Mouse (Mus musculus): ENCODE measurements around the gene Atp23. TPM values are rescaled to one million over a fixed set of nuclear protein-coding genes. Genes with fewer than 3 reads are reported as not detected.

Gene Atp23
- polyA plus RNA-seq, 1 experiment from 2014 or later, result 9.2 TPM

Other genes with a start within 250 kb of the Atp23 start
- 26.0 and 26.9 TPM in 2 replicates for gene Ctdsp2, start 77.4 kb upstream of the Atp23 start, polyA plus RNA-seq (2015; fragmentation: Nextera tagmentation; extraction: Ambion mirVana)
- gene Avil, start 99.4 kb upstream of the Atp23 start, polyA plus RNA-seq (2015; fragmentation: Nextera tagmentation; extraction: Ambion mirVana), result 0.26 and 0.45 TPM in 2 replicates
- gene Tsfm, start 129.5 kb upstream of the Atp23 start, polyA plus RNA-seq (2015; fragmentation: Nextera tagmentation; extraction: Ambion mirVana), result 67.3 and 70.6 TPM in 2 replicates
- 20.6 and 22.7 TPM in 2 replicates for gene Mettl1, start 140.1 kb upstream of the Atp23 start, polyA plus RNA-seq (2015; fragmentation: Nextera tagmentation; extraction: Ambion mirVana)
- gene Eef1akmt3, start 140.2 kb upstream of the Atp23 start, polyA plus RNA-seq (2015; fragmentation: Nextera tagmentation; extraction: Ambion mirVana), result 0.14 and 0.28 TPM in 2 replicates
- 0.11 and 0.15 TPM in 2 replicates for gene Cyp27b1, start 146.9 kb upstream of the Atp23 start, polyA plus RNA-seq (2015; fragmentation: Nextera tagmentation; extraction: Ambion mirVana)
- gene March9, start 158.8 kb upstream of the Atp23 start, polyA plus RNA-seq (2015; fragmentation: Nextera tagmentation; extraction: Ambion mirVana), result 5.6 and 7.0 TPM in 2 replicates
- gene Cdk4, start 162.2 kb upstream of the Atp23 start, polyA plus RNA-seq (2015; fragmentation: Nextera tagmentation; extraction: Ambion mirVana), result 1,729 and 1,809 TPM in 2 replicates
- gene Tspan31, start 168.9 kb upstream of the Atp23 start, polyA plus RNA-seq (2015; fragmentation: Nextera tagmentation; extraction: Ambion mirVana), result 118 and 122 TPM in 2 replicates
- gene Agap2, start 173.9 kb upstream of the Atp23 start, polyA plus RNA-seq (2015; fragmentation: Nextera tagmentation; extraction: Ambion mirVana), result 2.9 and 3.0 TPM in 2 replicates
- gene Os9, start 219.8 kb upstream of the Atp23 start, polyA plus RNA-seq (2015; fragmentation: Nextera tagmentation; extraction: Ambion mirVana), result 110 and 117 TPM in 2 replicates

Data from forebrain, embryonic 15.5 days (tissue).